Mouse (Mus musculus): ENCODE measurements at regions not wholly inside any gene's neighbourhood (a gene's known extent, or its start where the extent isn't known, plus 50 kb on each side); places are given as distances from the start of the nearest gene placed in this dataset.
"Not testable (repeated sequence)": the region's sequence is repeated elsewhere in the genome, so short reads cannot be mapped to it uniquely, and the experiment has no call there.

- DNase-seq (ENCODE audit: low read depth, low spot score), result not testable (repeated sequence)
Observed at GRCm38 (mm10) chr6:68632309-68632708, 1096.7 kb upstream of the Tacstd2 start.

- DNase-seq (ENCODE audit: low read depth, low spot score), result no peak
Observed at GRCm38 (mm10) chr6:68631787-68632186, 1096.2 kb upstream of the Tacstd2 start.

GRCm38 (mm10) chr6:68606033-68606432 is 1070.4 kb upstream of the Tacstd2 start:
- DNase-seq (ENCODE audit: low read depth, low spot score), result no peak
